Mouse (Mus musculus) left cerebral cortex, postnatal 10 days (tissue): ENCODE results near the gene Tgfb1i1. TPM values are rescaled to one million over a fixed set of nuclear protein-coding genes. Genes with fewer than 3 reads are reported as not detected.

Experiments used
- microRNA-seq: library from miRNA; unstranded; fragments of <30 nt; microRNA quantifications from one replicate; pipeline ENCODE4 v1.2.0, GENCODE M21; 2022
- total RNA-seq, 2 experiments: library from RNA; stranded (reverse); gene quantifications; 2 replicates each; pipeline ENCODE4 v1.2.3; 2021

Gene Tgfb1i1
- total RNA-seq, 2 experiments from 2014 or later: 33.0 to 35.9 TPM

Small RNAs within 50 kb of the gene (microRNA-seq; reads per million reads assigned to microRNA genes)
- not detected for gene Mir3103

Other genes starting within 250 kb of the Tgfb1i1 start
- under 1 TPM; 0.39 to 0.62 TPM for gene Trim72, start 242.9 kb upstream of the Tgfb1i1 start, total RNA-seq
- gene Itgam, start 184.2 kb upstream of the Tgfb1i1 start, total RNA-seq: 1 to 10 TPM; 8.5 to 8.7 TPM
- under 1 TPM in 1 of 2 experiments, not detected in 1; 0.09 TPM for gene Gm49368, start 184.1 kb upstream of the Tgfb1i1 start, total RNA-seq
- under 1 TPM in 1 of 2 experiments, not detected in 1; 0.30 TPM for gene Itgax, start 117.3 kb upstream of the Tgfb1i1 start, total RNA-seq
- gene Itgad, start 92.4 kb upstream of the Tgfb1i1 start, total RNA-seq: under 1 TPM; 0.14 to 0.17 TPM
- 1 to 10 TPM; 8.8 to 9.4 TPM for gene Cox6a2, start 40.4 kb upstream of the Tgfb1i1 start, total RNA-seq
- 10 to 100 TPM; 10.8 to 11.5 TPM for gene Armc5, start 9.5 kb upstream of the Tgfb1i1 start, total RNA-seq
- gene 9130023H24Rik, start 8.8 kb upstream of the Tgfb1i1 start, total RNA-seq: 1 to 10 TPM; 3.8 to 4.1 TPM
- gene Slc5a2, start 18.8 kb downstream of the Tgfb1i1 start, total RNA-seq: not detected
- 10 to 100 TPM; 25.1 to 25.4 TPM for gene BC017158, start 51.4 kb downstream of the Tgfb1i1 start, total RNA-seq
- 10 to 100 TPM; 46.4 to 50.8 TPM for gene Rgs10, start 171.9 kb downstream of the Tgfb1i1 start, total RNA-seq
- gene Tial1, start 214.9 kb downstream of the Tgfb1i1 start, total RNA-seq: 100 to 1,000 TPM; 104 to 106 TPM